Mouse (Mus musculus) olfactory bulb, adult 2 months (tissue): Measurements from ENCODE around the gene Dner. TPM values are rescaled to one million over a fixed set of nuclear protein-coding genes. Genes with fewer than 3 reads are reported as not detected.

Source experiments
- H3K27ac ChIP-seq: fragments of 200-500 bp; 2 replicates; pipeline ENCODE4 v1.5.1; 2012; ENCODE audit warnings: low read depth, low read length; ENCODE audit not compliant: insufficient read depth
- H3K4me1 ChIP-seq: fragments of 200-500 bp; 2 replicates; pipeline ENCODE4 v1.6.1; 2012; ENCODE audit warnings: low read length; ENCODE audit not compliant: control insufficient read depth, insufficient read depth
- H3K4me3 ChIP-seq: fragments of 200-500 bp; 2 replicates; pipeline ENCODE4 v1.5.1; 2012; ENCODE audit warnings: mild to moderate bottlenecking, low read depth, low read length, moderate library complexity; ENCODE audit not compliant: insufficient read depth
- CTCF ChIP-seq: fragments of 200-500 bp; IDR thresholded peaks from 2 replicates; pipeline ENCODE4 v1.5.1; 2012; ENCODE audit warnings: low read depth, mild to moderate bottlenecking, low read length, moderate library complexity; ENCODE audit not compliant: insufficient read depth
- POLR2A ChIP-seq: fragments of 200-500 bp; IDR thresholded peaks from 2 replicates; pipeline ENCODE4 v1.6.1; 2012; ENCODE audit warnings: mild to moderate bottlenecking, low read depth, low read length, moderate library complexity; ENCODE audit not compliant: insufficient read depth
- WGBS: fragments of 180-500 bp; shearing (Covaris S2); methylation state at CpG from one replicate; pipeline ENCODE4 v1.1.7; 2018; 5-methylcytosine and 5-hydroxymethylcytosine counted together
- polyA plus RNA-seq: library from polyadenylated mRNA; stranded (reverse); fragments of >200 nt; gene quantifications from 2 replicates; pipeline ENCODE4 v1.2.4, GENCODE M21; 2012; ENCODE audit warnings: low replicate concordance; ENCODE audit not compliant: missing spikeins, insufficient read depth, insufficient read length

The Dner gene
- polyA plus RNA-seq, 1 experiment = not detected

GRCm38 (mm10) chr1:84664377-84665118, 31.5 kb downstream of the Dner start:
- WGBS = 61% methylated on average over 4 of the region's 4 CpGs
- Histone ChIP-seq H3K4me1 (no peaks in the 10 kb centered on the region; the same call in 1 of the 2 replicates), H3K27ac (no peak overlapping the region), H3K4me3 (no peak overlapping the region)
- no peak for TF ChIP-seq CTCF
- no peak for TF ChIP-seq POLR2A

- no peak overlapping the region for H3K27ac ChIP-seq
- no peaks in the 10 kb centered on the region for H3K4me1 ChIP-seq
- no peak overlapping the region for H3K4me3 ChIP-seq
- WGBS = 84% methylated on average over 2 of the region's 2 CpGs
- TF ChIP-seq CTCF (no peak), POLR2A (no peak)
These were observed 49.2 kb downstream of the Dner start for GRCm38 (mm10) chr1:84646781-84647180.

DNA sequence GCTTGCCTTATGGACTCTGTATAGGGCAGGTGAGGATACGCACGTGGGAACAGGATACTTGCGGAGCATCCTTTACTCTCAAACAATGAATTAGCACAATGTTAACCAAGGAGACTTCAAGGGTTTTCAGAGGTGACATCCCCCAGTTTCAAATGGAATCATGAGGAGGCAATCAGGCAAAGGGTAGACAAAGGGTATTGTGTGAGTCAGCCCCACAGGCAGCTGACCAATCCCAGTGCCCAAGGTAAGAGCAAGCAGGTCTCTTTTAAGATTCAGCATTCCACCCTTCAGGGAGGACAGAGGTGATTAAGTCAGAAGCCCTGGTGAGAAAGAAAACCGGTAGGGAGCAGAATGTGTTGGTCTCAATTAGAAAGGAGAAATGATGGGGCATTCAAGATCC, 55.6 kb downstream of the Dner start:
- TF ChIP-seq CTCF = no peak
- TF ChIP-seq POLR2A = no peak
- 72% methylated on average over 4 of the region's 4 CpGs for WGBS

GRCm38 (mm10) chr1:84636890-84637289, 59.1 kb downstream of the Dner start:
- Histone ChIP-seq H3K4me3 (no peak overlapping the region), H3K27ac (no peak overlapping the region), H3K4me1 (no peaks in the 10 kb centered on the region)
- 29% methylated on average over 6 of the region's 6 CpGs for WGBS
- TF ChIP-seq CTCF (no peak), POLR2A (no peak)

More for the DNA sequence above, 55.6 kb downstream of the Dner start:
- Histone ChIP-seq H3K4me3 (no peak overlapping the region), H3K27ac (no peak overlapping the region), H3K4me1 (no peaks in the 10 kb centered on the region)

DNA sequence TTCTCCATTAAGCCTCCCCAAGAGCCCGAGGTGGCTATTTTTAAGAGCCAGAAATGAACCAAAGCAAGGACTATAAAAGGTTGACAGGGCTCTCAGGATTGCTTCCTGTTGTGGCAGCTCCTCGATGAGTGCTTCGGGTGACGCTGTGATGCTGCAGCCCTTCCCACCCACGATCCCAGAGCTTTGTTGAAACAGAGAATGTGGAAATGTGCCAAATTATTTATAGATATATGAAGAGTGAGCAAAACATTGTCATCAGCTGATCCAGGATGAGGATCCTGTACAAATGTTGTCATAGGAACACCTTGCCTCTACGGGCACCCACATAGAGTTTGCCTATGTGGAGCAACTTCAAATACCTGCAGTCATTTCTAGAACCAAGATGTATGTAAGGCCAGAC, 67.8 kb downstream of the Dner start:
- H3K27ac ChIP-seq = no peak overlapping the region
- WGBS = 63% methylated on average over 6 of the region's 6 CpGs
- H3K4me3 ChIP-seq = no peak overlapping the region
- peaks cover 3% of the 10 kb centered on the region for H3K4me1 ChIP-seq
- TF ChIP-seq POLR2A (no peak), CTCF (no peak)

GRCm38 (mm10) chr1:84622978-84623554, 73.0 kb downstream of the Dner start:
- TF ChIP-seq CTCF = no peak
- TF ChIP-seq POLR2A = no peak
- WGBS = 46% methylated on average over 12 of the region's 12 CpGs
- Histone ChIP-seq H3K4me1 (peaks cover 26% of the 10 kb centered on the region), H3K4me3 (no peak overlapping the region), H3K27ac (no peak overlapping the region)

DNA sequence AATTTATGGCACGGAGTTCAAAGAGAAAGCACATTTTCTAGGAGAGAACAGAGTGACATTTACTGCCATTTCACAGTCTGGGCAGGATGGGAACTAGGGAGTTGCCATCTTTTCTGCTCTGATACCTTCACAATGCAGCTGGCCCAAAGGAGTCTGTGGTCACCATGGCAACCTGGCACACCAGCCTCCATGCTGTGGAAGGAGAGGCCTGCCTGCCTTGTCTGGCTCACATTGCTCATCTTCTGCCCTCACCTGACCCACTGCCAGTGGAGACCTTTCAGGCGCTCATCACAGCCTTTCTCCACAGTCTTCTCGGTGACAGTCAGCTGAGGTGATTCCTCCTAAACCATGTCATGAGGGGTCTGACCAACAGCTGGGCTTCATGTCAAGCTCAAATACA, 74.7 kb downstream of the Dner start:
- peak overlapping the region; percentile 71 for H3K27ac ChIP-seq
- WGBS = 52% methylated on average over 3 of the region's 3 CpGs
- H3K4me1 ChIP-seq = peaks cover 23% of the 10 kb centered on the region
- H3K4me3 ChIP-seq = no peak overlapping the region
- TF ChIP-seq CTCF = no peak
- TF ChIP-seq POLR2A = no peak

- H3K4me1 ChIP-seq = peaks cover 24% of the 10 kb centered on the region
- 17% methylated on average over 16 of the region's 16 CpGs for WGBS
- H3K4me3 ChIP-seq = peak overlapping the region; percentile 15
- H3K27ac ChIP-seq = peak overlapping the region; percentile 29; the same call in 1 of the 2 replicates
- TF ChIP-seq POLR2A = no peak
- no peak for TF ChIP-seq CTCF
These were observed 76.8 kb downstream of the Dner start for GRCm38 (mm10) chr1:84619131-84619760.

DNA sequence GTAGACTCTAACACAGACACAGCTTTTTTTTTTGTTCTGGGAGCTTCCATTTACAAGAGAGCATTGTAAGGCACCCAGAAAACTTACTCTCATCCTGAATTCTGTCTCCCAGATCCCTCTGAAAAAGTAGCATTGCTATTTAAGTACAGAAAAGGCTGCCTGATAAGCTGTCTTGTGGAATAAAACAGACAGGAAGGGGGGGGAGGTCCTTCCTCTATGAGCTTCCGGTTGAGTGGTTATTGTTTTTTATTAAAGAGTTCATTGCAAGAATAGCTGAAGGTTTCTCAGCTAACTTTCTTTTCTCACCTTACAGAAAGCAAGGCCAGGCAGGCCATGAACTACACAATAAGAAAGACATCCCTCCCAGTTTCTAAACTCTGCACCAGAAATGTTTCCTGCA, 77.9 kb downstream of the Dner start:
- no peak overlapping the region for H3K4me3 ChIP-seq
- 0 out of 2 replicates have a peak overlapping the region, but pooled peaks have one; percentile 41 for H3K27ac ChIP-seq
- TF ChIP-seq POLR2A = no peak
- peaks cover 23% of the 10 kb centered on the region for H3K4me1 ChIP-seq
- 31% methylated on average over 1 of the region's 1 CpGs for WGBS
